Mouse (Mus musculus) adrenal gland, adult 10 weeks (tissue): ENCODE measurements around the gene Ppdpf. TPM values are rescaled to one million over a fixed set of nuclear protein-coding genes. Genes with fewer than 3 reads are reported as not detected.

Experiments
- polyA plus RNA-seq: library from polyadenylated mRNA; stranded (reverse); fragments of 350-450 nt; fragmentation: Illumina TruSeq; extraction: RNeasy Lipid Tissue Mini Kit (QIAGEN cat#74804); gene quantifications from one replicate; pipeline ENCODE4 v1.2.3, GENCODE M21; 2014; ENCODE audit warnings: low read depth, low replicate concordance

Gene Ppdpf
- polyA plus RNA-seq, result 8.3 TPM

GRCm38 (mm10) chr2:181187121-181188000 is at the start of gene Ppdpf:
Gene Ppdpf, plus strand, starts transcription at chr2:181187247.

GRCm38 (mm10) chr2:181156248-181157121 is 30.6 kb upstream of the Ppdpf start, which contains the start of gene Eef1a2:
Gene Eef1a2, minus strand, starts transcription at chr2:181157014.

GRCm38 (mm10) chr2:181202422-181202821 is 15.4 kb downstream of the Ppdpf start, which contains the start of gene Ptk6:
Gene Ptk6, minus strand, starts transcription at chr2:181202789.

GRCm38 (mm10) chr2:181213021-181213445 is 26.0 kb downstream of the Ppdpf start, which contains the start of gene Srms:
Gene Srms, minus strand, starts transcription at chr2:181213185.

GRCm38 (mm10) chr2:181219538-181220216 is 32.6 kb downstream of the Ppdpf start, which contains the start of gene Fndc11:
Gene Fndc11, plus strand, starts transcription at chr2:181220013.

Other genes starting within 250 kb of the Ppdpf start
- gene Nkain4, start 232.5 kb upstream of the Ppdpf start, polyA plus RNA-seq, result not detected
- 5.9 TPM for gene Arfgap1, start 220.0 kb upstream of the Ppdpf start, polyA plus RNA-seq
- gene Col20a1, start 200.7 kb upstream of the Ppdpf start, polyA plus RNA-seq, result not detected
- gene Chrna4, start 143.7 kb upstream of the Ppdpf start, polyA plus RNA-seq, result 1.3 TPM
- gene Kcnq2, start 51.9 kb upstream of the Ppdpf start, polyA plus RNA-seq, result 2.5 TPM
- gene Eef1a2, start 30.2 kb upstream of the Ppdpf start, polyA plus RNA-seq, result 0.47 TPM
- not detected for gene Ptk6, start 15.5 kb downstream of the Ppdpf start, polyA plus RNA-seq
- not detected for gene Srms, start 25.9 kb downstream of the Ppdpf start, polyA plus RNA-seq
- gene Fndc11, start 32.8 kb downstream of the Ppdpf start, polyA plus RNA-seq, result not detected
- 2.0 TPM for gene Helz2, start 54.8 kb downstream of the Ppdpf start, polyA plus RNA-seq
- gene Gmeb2, start 100.8 kb downstream of the Ppdpf start, polyA plus RNA-seq, result 6.2 TPM
- 3.5 TPM for gene Stmn3, start 127.3 kb downstream of the Ppdpf start, polyA plus RNA-seq
- gene Rtel1, start 132.5 kb downstream of the Ppdpf start, polyA plus RNA-seq, result 8.2 TPM
- 1.5 TPM for gene Zgpat, start 177.7 kb downstream of the Ppdpf start, polyA plus RNA-seq
- gene Arfrp1, start 178.2 kb downstream of the Ppdpf start, polyA plus RNA-seq, result 36.5 TPM
- gene Lime1, start 192.8 kb downstream of the Ppdpf start, polyA plus RNA-seq, result not detected